Mouse (Mus musculus): ENCODE measurements at regions not wholly inside any gene's neighbourhood (a gene's known extent, or its start where the extent isn't known, plus 50 kb on each side); places are given as distances from the start of the nearest gene placed in this dataset.

DNA sequence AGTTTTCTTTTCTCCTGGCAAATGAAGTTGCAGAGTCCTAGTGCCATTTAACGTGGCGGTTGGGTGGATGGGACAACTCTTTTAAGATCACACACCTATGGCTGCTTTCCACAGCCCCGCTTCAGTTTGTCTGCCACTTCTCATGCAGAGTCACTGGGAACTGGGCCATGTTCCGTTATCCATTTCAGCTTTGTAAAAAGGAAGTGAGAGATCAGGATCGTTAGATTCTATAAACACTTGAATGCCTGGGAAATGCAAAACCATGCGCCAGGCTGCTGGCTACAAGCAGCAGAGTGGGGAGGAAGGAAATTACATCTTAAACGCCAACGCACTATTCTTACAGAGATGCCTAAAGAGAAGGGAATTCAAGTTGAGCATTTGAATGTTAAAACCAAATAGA is 251.1 kb upstream of the Slc7a11 start:
- TF ChIP-seq CTCF (IDR thresholded peaks at IDR 0.05): no peak
- TF ChIP-seq POLR2A (IDR thresholded peaks at IDR 0.05; ENCODE audit: insufficient read depth, low read depth, low read length): no peak

All from heart, adult 2 months (tissue).